Mouse (Mus musculus) midbrain, embryonic 14.5 days (tissue): ENCODE results near the gene Pdxdc1. TPM values are rescaled to one million over a fixed set of nuclear protein-coding genes. Genes with fewer than 3 reads are reported as not detected.
A peak's percentile ranks its signal among the peaks of the same experiment; 100 is the strongest.

Experiments
- ATAC-seq: fragments of 200-750 bp; cut with Nextera tagmentation; 2 replicates; pipeline ENCODE4 v1.8.0; 2017; ENCODE audit warnings: moderate number of reproducible peaks, moderate library complexity; ENCODE audit not compliant: low FRiP score, low TSS enrichment
- DNase-seq: peaks from one replicate; pipeline ENCODE4 v3.0.0-alpha.2; 2015
- H3K27ac ChIP-seq: fragments of 300-500 bp; sonication (generic); replicated peaks from 2 replicates; pipeline ENCODE4 v1.5.1; 2014; ENCODE audit warnings: mild to moderate bottlenecking, low read depth, low read length, moderate library complexity
- H3K27me3 ChIP-seq: fragments of 300-500 bp; sonication (generic); 2 replicates; pipeline ENCODE4 v1.6.1; 2014; ENCODE audit warnings: low read length, control low read depth, mixed read lengths; ENCODE audit not compliant: control insufficient read depth, insufficient read depth
- H3K36me3 ChIP-seq: fragments of 300-500 bp; sonication (generic); 2 replicates; pipeline ENCODE4 v1.6.1; 2014; ENCODE audit warnings: low read length, control low read depth; ENCODE audit not compliant: control insufficient read depth, insufficient read depth
- H3K4me1 ChIP-seq: fragments of 300-500 bp; sonication (generic); 2 replicates; pipeline ENCODE4 v1.6.1; 2014; ENCODE audit warnings: mild to moderate bottlenecking, antibody characterized with exemption, low read length, control low read depth; ENCODE audit not compliant: control insufficient read depth, insufficient read depth
- H3K4me2 ChIP-seq: fragments of 300-500 bp; sonication (generic); 2 replicates; pipeline ENCODE4 v1.6.1; 2014; ENCODE audit warnings: mild to moderate bottlenecking, low read length, moderate library complexity
- H3K4me3 ChIP-seq: fragments of 300-500 bp; sonication (generic); replicated peaks from 2 replicates; pipeline ENCODE4 v1.5.1; 2014; ENCODE audit warnings: low read depth, low read length
- H3K9ac ChIP-seq: fragments of 300-500 bp; sonication (generic); replicated peaks from 2 replicates; pipeline ENCODE4 v1.6.1; 2014; ENCODE audit warnings: mild to moderate bottlenecking, low read length, moderate library complexity
- H3K9me3 ChIP-seq: fragments of 300-500 bp; sonication (generic); 2 replicates; pipeline ENCODE4 v1.6.1; 2016; ENCODE audit warnings: low read length, control low read depth, mixed read lengths; ENCODE audit not compliant: control insufficient read depth
- WGBS: fragments of 180-500 bp; shearing (Covaris S2); extraction: QIAGEN DNeasy Blood & Tissue Kit; methylation state at CpG from one replicate; pipeline ENCODE4 v1.1.7; 2014; 5-methylcytosine and 5-hydroxymethylcytosine counted together
- polyA plus RNA-seq: library from polyadenylated mRNA; unstranded; fragments of >200 nt; fragmentation: Nextera tagmentation; extraction: Ambion mirVana; gene quantifications from 2 replicates; pipeline ENCODE4 v1.2.1, GENCODE M21; 2014

Pdxdc1 gene
- polyA plus RNA-seq, 1 experiment from 2014 or later, result 77.8 TPM

- H3K4me3 ChIP-seq, result no peak overlapping the region
- 94% methylated on average over 7 of the region's 7 CpGs for whole genome bisulfite sequencing
These were observed 62.9 kb downstream of the Pdxdc1 start for GRCm38 (mm10) chr16:13840056-13840455.

DNA sequence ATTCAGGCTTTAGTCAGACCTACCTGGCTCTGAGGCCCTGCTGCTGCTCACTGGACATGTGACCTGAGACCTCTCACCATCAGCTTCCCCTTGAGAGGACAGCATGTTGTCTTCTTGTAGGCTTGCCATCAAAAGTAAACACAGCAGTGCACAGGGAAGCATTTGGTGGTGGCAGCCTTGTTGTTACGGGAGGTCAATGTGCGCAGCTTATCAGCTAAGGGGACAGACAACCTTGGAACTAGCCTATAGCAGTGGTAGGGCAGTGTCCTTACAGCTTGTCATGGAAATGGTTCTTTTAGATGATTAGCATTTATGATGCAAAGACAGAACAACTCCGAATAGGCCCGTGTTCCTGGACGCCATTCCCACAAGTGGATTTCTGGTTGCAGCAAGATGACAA lies 68.5 kb downstream of the Pdxdc1 start:
- Histone ChIP-seq H3K36me3 (peaks cover 100% of the 10 kb centered on the region), H3K9ac (no peak overlapping the region), H3K4me2 (no peak overlapping the region), H3K4me1 (no peaks in the 10 kb centered on the region), H3K27ac (no peak overlapping the region), H3K27me3 (no peaks in the 10 kb centered on the region), H3K4me3 (no peak overlapping the region), H3K9me3 (no peaks in the 10 kb centered on the region)
- ATAC-seq (no peak), DNase-seq (no peak)
- WGBS, result 97% methylated on average over 5 of the region's 5 CpGs

More at GRCm38 (mm10) chr16:13840056-13840455, 62.9 kb downstream of the Pdxdc1 start:
- ATAC-seq (no peak), DNase-seq (no peak)
- Histone ChIP-seq H3K27me3 (no peaks in the 10 kb centered on the region), H3K36me3 (peaks cover 89% of the 10 kb centered on the region), H3K27ac (no peak overlapping the region), H3K9ac (no peak overlapping the region), H3K9me3 (no peaks in the 10 kb centered on the region), H3K4me1 (no peaks in the 10 kb centered on the region), H3K4me2 (no peak overlapping the region)

- Histone ChIP-seq H3K9ac (no peak overlapping the region), H3K27me3 (no peaks in the 10 kb centered on the region), H3K36me3 (peaks cover 97% of the 10 kb centered on the region), H3K27ac (no peak overlapping the region), H3K4me2 (no peak overlapping the region), H3K4me3 (no peak overlapping the region), H3K4me1 (no peaks in the 10 kb centered on the region), H3K9me3 (no peaks in the 10 kb centered on the region)
- no peak for DNase-seq
- ATAC-seq, result no peak
- WGBS, result 87% methylated on average over 5 of the region's 5 CpGs
These were observed 71.3 kb downstream of the Pdxdc1 start for GRCm38 (mm10) chr16:13831606-13832005.

DNA sequence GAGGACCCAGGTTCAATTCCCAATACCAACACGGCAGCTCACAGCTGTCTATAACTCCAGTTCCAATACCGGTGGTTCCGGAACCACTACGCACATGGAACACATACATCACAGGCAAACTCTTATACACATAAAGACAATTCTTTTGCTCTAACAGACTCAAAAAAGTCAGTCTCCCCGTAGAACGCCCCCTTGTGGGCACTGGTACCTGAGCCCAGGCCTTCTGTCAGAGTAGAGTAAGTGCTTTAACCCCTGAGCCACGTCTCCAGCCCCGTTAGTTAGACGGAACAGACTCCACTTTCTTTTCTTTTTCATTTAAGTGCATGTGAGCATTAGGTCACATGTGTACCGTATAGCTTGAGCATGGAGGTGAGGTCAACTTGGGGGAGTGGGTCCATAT lies 72.5 kb downstream of the Pdxdc1 start:
- ATAC-seq, result no peak
- H3K4me3 ChIP-seq, result no peak overlapping the region
- 92% methylated on average over 10 of the region's 10 CpGs for WGBS
- DNase-seq, result no peak
- no peaks in the 10 kb centered on the region for H3K9me3 ChIP-seq
- H3K9ac ChIP-seq, result no peak overlapping the region
- H3K36me3 ChIP-seq, result peaks cover 90% of the 10 kb centered on the region
- no peaks in the 10 kb centered on the region for H3K27me3 ChIP-seq
- H3K4me1 ChIP-seq, result no peaks in the 10 kb centered on the region
- H3K4me2 ChIP-seq, result no peak overlapping the region
- no peak overlapping the region for H3K27ac ChIP-seq

GRCm38 (mm10) chr16:13826511-13826910 lies 76.4 kb downstream of the Pdxdc1 start:
- no peaks in the 10 kb centered on the region for H3K4me1 ChIP-seq
- ATAC-seq, result no peak
- no peak for DNase-seq
- no peaks in the 10 kb centered on the region for H3K27me3 ChIP-seq
- peaks cover 50% of the 10 kb centered on the region for H3K36me3 ChIP-seq
- H3K9ac ChIP-seq, result no peak overlapping the region
- H3K27ac ChIP-seq, result no peak overlapping the region
- 92% methylated on average over 4 of the region's 4 CpGs for WGBS
- no peak overlapping the region for H3K4me3 ChIP-seq
- no peaks in the 10 kb centered on the region for H3K9me3 ChIP-seq
- no peak overlapping the region for H3K4me2 ChIP-seq

DNA sequence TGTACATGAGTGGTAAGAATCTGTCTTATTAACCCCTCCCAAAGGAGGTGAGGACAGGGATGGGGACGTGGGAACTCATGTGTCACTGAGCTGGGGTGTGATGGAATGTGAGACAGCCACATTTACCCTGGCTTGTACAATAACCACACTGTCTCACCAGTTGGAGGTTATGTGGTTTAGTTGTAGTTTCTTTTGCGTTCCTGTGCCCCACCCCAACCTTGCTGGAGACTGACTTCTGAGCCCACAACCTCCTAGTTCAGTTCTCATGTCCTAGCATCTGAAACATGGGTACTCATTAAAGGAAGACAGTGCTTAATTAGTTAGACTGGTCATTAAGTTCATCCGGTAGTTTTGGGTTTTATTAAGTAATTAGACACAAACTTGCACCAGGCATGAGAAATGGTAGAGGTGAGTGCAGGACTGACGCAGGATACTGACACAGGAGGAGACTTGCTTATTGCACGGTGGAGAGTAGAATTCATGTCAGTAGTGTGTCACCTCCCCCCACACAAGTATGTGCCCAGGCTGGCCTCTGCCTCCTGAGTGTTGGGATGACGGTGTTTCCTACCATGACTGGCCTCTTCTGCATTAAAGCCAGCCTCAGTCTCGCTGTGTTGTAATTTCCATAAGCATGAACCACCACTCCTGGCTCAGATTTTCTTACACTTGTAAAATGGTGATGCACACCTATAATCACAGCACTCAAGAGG lies 77.0 kb downstream of the Pdxdc1 start:
- no peak overlapping the region for H3K4me2 ChIP-seq
- H3K27ac ChIP-seq, result no peak overlapping the region
- H3K4me1 ChIP-seq, result no peaks in the 10 kb centered on the region; the same call in 1 of the 2 replicates
- H3K36me3 ChIP-seq, result peaks cover 45% of the 10 kb centered on the region
- H3K4me3 ChIP-seq, result no peak overlapping the region
- 87% methylated on average over 7 of the region's 7 CpGs for WGBS
- no peak overlapping the region for H3K9ac ChIP-seq
- ATAC-seq (no peak), DNase-seq (no peak)
- no peaks in the 10 kb centered on the region for H3K9me3 ChIP-seq
- no peaks in the 10 kb centered on the region for H3K27me3 ChIP-seq

DNA sequence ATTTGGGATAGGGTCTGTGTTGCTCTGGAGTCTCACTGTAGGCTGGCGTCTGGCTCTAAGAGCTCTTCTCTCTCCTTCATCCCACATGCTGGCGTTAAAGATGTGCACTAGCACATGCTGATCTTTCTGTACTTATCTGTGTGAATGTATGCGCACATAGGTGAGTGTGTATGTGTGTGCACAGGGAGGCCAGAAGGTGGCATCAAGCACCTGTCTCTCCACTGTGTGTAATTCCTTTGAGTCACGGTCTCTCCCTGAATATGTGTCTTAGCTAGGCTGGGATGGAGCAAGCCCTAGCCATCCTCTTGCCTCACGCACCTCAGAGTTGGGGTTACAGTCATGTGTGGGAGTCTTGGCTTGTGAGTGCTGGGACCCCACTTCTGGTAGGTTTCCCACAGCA lies 82.2 kb downstream of the Pdxdc1 start:
- WGBS, result 95% methylated on average over 5 of the region's 5 CpGs
- ATAC-seq, result no peak

GRCm38 (mm10) chr16:13819806-13820500 lies 83.0 kb downstream of the Pdxdc1 start:
- ATAC-seq (peak; percentile 3; the same call in 1 of the 2 replicates), DNase-seq (peak; percentile 40)
- Histone ChIP-seq H3K9ac (peak overlapping the region; percentile 81), H3K4me2 (peak overlapping the region; percentile 71), H3K4me1 (peaks cover 15% of the 10 kb centered on the region; the same call in 1 of the 2 replicates), H3K27ac (peak overlapping the region; percentile 93), H3K27me3 (no peaks in the 10 kb centered on the region), H3K36me3 (peaks cover 8% of the 10 kb centered on the region; the same call in 1 of the 2 replicates), H3K9me3 (no peaks in the 10 kb centered on the region), H3K4me3 (peak overlapping the region; percentile 78)
- 43% methylated on average over 12 of the region's 12 CpGs for WGBS

More for the DNA sequence above, 82.2 kb downstream of the Pdxdc1 start:
- H3K27me3 ChIP-seq, result no peaks in the 10 kb centered on the region
- DNase-seq, result no peak
- H3K9me3 ChIP-seq, result no peaks in the 10 kb centered on the region
- H3K36me3 ChIP-seq, result 0 out of 2 replicates have a peak, but pooled peaks cover 4% of the 10 kb centered on the region
- no peak overlapping the region for H3K9ac ChIP-seq
- no peak overlapping the region for H3K27ac ChIP-seq
- H3K4me1 ChIP-seq, result peaks cover 15% of the 10 kb centered on the region; the same call in 1 of the 2 replicates
- peak overlapping the region; percentile 78; the same call in 1 of the 2 replicates for H3K4me3 ChIP-seq
- H3K4me2 ChIP-seq, result 0 out of 2 replicates have a peak overlapping the region, but pooled peaks have one; percentile 71
